Mouse (Mus musculus) ovary, postnatal 36 days (tissue): ENCODE measurements at regions not wholly inside any gene's neighbourhood (a gene's known extent, or its start where the extent isn't known, plus 50 kb on each side); places are given as distances from the start of the nearest gene placed in this dataset.

Source experiments
- DNase-seq: peaks from one replicate; pipeline ENCODE4 v3.0.0; 2022; ENCODE audit warnings: low spot score, mixed read lengths

DNA sequence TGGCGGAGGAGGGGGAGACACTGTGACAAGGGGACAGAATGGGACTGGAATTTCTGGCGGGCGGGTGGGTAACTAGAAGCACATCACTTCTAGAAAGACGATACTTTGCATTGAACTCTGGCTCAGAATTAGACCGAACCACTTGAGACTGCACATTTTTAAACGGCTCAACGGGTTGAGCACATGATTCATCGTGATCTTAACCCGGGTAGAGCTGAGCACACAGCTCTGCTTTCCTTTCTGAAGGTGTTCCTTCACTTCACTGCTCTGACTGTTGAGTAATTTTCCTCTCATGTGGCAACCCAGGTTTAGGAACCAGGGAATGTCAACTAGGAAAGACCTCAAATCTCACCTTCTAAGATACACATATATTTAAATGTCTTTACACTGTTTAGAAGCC is 180.9 kb downstream of the Zfp365 start:
- no peak for DNase-seq

DNA sequence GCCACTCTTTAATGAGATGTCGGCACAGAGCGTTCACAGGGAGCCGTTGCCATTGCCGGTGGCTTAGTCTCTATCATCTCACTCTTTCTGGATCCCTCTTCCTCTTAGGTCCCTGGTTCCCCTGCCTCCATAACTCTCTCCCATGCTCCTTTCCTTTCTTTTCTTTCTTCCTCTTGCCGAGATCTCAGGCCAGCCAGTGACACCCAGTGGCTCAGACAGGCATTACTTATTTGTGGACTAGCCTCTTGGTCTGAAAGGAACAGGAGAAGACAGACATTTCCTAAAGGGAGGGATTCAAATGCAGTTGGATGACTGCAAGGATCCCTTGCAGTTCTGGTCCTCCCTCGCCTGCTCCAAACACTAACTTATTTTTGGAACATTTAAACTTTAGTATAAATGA is 180.5 kb upstream of the Ado start:
- peak; percentile 51 for DNase-seq

- no peak for DNase-seq
Observed at GRCm38 (mm10) chr10:67727580-67727979, 178.8 kb upstream of the Ado start.

- no peak for DNase-seq
Observed at GRCm38 (mm10) chr10:67726796-67727195, 178.0 kb upstream of the Ado start.

- DNase-seq: no peak
Observed at GRCm38 (mm10) chr10:67726351-67726750, 177.6 kb upstream of the Ado start.

DNA sequence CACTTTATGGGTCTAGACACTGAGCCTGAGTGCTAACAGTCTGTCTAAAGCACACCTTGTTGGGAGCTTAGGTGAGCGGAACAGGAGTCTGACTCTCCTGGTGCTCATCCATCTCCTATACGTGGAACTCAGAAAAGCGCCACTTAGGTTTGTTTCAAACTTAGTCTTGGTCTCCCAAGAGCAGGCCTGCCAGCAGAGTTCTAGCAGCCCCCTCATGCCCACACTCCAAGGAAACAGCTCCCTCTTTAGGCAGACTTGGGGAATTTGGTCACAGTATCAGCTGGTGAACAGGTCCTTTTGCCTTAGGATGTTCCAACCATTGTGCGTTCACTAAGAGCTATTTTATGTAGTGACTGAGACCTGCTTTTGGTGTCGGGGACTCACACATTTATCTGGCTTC is 173.0 kb upstream of the Ado start:
- peak; percentile 15 for DNase-seq

DNA sequence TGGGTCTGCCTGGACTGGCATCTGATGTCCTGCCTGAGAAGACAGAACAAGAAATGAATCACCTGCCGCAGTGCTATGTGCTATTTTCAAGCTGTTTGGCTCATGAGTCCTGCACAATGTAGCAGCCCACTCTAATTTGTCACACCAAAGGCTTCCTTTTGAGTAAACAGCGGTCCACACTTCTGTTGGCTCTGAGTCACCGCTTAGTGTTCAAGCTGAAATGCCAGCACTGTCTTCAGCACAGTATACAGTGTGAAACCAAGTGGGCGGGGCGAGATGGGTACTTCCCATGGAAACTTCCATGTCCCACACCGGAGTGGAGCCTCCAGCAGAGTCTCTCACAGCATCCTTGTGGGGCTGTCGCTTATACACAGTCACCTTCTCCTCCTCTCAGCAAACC is 168.8 kb upstream of the Ado start:
- no peak for DNase-seq

- no peak for DNase-seq
Observed at GRCm38 (mm10) chr10:67715046-67715445, 166.3 kb upstream of the Ado start.

DNA sequence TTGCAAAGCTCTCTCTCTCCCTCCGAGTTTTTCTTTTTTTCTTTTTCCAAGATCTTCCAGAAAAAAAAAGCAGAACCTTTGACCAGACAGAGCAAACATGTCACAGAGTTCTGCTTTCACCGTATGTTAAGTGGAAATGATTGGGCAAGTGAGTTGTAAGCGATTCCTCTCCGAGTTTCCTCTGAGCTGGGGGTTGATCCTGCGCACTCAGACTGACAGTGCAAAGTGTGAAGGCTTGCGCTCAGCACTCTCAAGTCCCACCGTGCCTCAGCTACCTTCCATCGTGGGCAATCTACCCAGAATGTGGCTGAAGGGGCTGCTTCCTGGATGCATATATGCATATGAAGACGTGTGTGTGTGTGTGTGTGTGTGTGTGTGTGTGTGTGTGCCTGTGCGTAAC is 164.3 kb upstream of the Ado start:
- DNase-seq: no peak

DNA sequence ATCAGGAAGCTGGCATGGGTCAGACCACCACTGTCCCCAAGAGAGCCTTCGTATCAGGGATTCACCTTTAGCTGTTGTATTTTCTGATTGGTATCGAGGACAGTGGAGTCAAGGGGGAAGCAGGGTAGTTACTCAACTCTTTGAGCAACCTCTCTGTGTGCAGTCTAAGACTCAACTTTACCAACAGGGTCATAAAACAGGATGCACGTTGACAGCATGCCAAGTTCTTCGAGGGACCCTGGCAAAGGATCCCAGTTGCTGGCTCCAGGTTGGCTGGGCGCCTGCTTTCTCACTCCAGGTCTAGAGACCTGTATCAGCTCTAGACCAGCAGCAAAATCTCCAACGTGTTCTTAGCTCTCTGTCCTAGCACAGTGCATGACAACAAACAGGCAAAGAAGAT is 163.9 kb upstream of the Ado start:
- no peak for DNase-seq

- no peak for DNase-seq
Observed at GRCm38 (mm10) chr10:67711961-67712360, 163.2 kb upstream of the Ado start.

- DNase-seq: no peak
Observed at GRCm38 (mm10) chr10:67706436-67706835, 157.7 kb upstream of the Ado start.

- no peak for DNase-seq
Observed at GRCm38 (mm10) chr10:67702783-67703455, 154.2 kb upstream of the Ado start.

- DNase-seq: no peak
Observed at GRCm38 (mm10) chr10:67697401-67698195, 148.8 kb upstream of the Ado start.

DNA sequence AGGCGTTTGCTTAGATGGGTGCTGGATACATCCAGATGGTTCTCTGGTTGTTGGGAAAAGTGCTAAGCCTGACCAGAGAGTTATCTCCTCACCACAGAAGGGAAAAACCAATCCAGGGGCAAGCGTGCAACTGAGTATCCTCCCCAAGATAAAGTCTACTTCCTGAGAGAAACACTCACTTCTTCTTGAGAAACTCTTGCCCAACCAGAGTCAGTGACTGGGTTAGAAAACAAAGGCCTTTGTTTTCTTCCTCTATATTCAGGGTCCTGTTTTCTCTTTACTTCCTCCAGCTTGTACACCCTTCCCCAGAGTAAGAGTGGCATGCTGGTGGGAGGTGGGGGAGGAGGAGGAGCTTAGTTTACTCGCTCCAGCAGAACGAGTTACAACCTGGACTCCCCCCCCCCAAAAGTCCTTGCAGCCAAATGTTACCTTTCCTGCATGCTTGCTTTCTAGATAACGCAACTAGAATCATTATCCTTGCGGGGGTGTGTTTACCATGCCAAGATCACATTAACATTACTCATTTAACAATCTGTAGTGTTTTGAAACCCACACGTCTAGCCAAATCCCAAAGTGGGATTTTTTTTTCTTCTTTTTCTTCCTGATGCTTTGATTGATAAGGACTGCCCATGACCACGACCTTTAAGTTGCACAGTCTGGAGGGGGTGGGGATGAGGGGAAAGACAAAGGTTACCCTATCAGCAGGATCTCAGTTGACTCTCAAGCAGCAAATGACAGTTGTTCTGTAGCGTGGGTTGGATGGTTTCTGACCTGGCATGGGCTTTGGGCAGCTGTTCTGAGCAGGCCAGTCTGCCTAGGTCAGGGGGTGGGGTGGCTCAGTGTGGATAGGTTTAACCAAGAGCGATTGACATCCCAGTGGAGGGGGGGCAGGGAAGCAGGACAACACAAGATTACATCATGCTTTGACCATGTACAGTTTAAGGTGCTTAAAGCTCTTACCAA is 147.4 kb upstream of the Ado start:
- no peak for DNase-seq

DNA sequence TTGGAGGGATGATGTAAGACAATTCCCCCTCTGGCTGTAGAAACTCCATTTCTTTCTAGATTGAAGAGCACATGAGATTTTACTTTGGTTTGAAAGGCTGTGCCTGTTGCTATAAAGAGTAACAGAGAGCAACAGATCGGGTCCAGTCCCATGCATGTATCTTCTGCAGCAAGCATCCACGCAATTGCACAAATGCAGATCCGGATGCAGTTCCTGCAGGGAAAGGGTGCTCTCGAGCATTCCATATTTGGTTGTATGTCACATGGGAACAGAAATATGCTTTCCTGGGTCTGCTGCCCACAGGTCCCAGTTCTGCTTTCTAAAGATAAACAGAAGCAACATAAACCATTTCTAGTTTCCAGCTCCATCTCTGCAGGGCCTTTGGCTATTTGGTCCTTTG is 146.0 kb upstream of the Ado start:
- no peak for DNase-seq

GRCm38 (mm10) chr10:67693586-67693985 is 144.8 kb upstream of the Ado start:
- no peak for DNase-seq

GRCm38 (mm10) chr10:67689944-67690670 is 141.4 kb upstream of the Ado start:
- no peak for DNase-seq

GRCm38 (mm10) chr10:67679382-67679781 is 130.6 kb upstream of the Ado start:
- DNase-seq: no peak

DNA sequence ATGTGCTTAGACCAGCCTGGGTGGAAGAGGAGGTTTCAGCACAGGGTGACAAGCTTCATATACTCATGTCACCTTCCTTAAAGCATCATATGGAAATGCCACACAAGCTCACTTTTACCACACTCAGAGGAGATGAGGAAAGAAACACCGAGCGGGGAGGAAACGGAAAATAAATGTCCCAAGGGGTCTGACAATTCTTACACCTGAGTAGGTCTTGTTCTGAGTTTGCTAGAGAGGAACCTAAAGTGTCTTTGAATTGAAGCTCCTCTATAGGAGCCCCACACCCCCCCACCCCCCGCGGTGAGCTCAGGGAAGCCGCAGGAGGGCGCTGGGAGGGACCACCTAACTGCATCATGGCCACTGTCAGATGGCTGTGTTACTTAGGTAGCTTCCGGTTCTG is 124.7 kb upstream of the Ado start:
- no peak for DNase-seq

DNA sequence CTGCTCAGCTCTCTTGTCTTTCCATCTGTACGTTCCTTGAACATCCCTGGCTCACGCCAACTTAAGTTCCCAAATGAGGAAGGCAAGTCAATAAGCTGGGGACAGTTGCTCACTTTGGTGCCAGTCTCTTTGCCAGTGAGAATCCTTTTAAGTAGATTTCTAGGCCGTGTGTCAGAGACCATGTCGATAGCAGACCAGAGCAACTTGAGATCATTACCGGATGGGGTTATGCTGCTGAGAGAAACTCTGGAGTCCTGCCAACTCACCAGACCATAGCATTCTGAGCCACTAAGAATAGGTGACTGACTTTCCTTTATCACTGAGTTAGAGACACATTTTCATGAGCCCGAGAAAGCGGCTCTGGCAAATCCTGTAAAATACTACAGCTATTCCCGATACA is 123.5 kb upstream of the Ado start:
- no peak for DNase-seq

DNA sequence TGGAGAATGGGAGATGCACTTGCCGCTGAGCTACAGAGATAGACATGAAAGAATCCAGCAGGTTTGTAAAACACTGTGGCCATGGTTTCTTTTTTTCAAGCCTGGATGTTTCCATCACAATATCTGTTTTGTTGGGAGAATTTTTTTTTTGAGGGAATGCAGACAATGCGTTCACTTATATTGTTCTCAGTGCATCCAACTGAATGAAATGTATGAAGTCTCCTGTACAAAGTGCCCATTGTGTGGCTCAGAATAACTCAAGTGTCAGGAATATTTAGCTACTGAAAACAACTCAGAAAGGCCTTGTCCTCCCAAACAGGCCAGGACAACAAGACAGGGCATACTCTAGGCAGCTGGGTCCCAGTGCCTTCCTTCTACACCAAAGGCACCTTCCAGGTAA is 120.3 kb upstream of the Ado start:
- no peak for DNase-seq
